Mouse (Mus musculus) liver, embryonic 14.5 days (tissue): ENCODE results near the gene Fgf15.

Source experiments
- CTCF ChIP-seq: IDR thresholded peaks from 2 replicates; pipeline ENCODE4 v1.5.1; 2016; ENCODE audit warnings: antibody characterized with exemption, low read depth, control low read depth
- EP300 ChIP-seq: IDR thresholded peaks from 2 replicates; pipeline ENCODE4 v1.6.1; 2016; ENCODE audit warnings: antibody characterized with exemption, low read depth

DNA sequence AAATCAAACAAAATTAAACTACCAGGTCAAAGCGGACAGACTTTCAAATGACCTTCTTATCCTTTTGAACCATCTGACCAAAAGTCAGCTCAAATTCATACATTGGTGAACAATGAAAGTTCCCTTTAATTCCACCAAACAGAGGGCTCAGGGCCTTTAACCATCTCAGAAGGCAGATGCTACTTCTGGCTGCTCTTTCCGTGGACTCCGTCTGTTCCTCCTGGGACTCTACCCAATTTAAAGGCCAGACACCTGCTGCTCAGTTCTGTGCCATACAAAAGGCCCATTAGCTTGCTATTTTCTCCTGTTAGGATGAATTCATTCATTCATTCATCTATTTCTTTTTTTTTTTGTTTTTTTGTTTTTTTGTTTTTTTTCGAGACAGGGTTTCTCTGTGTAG lies 16.6 kb downstream of the Fgf15 start:
- TF ChIP-seq CTCF (no peak), EP300 (no peak)
